Mouse (Mus musculus) CH12.LX (cell line): ENCODE measurements at regions not wholly inside any gene's neighbourhood (a gene's known extent, or its start where the extent isn't known, plus 50 kb on each side); places are given as distances from the start of the nearest gene placed in this dataset.

Source experiments
- CTCF ChIP-seq, 2 experiments: IDR thresholded peaks in 1 of 2; conservative IDR thresholded peaks in 1 of 2; 2 replicates each; pipeline ENCODE4 v1.5.1; 2011 to 2012; ENCODE audit warnings: low read depth in 2 of 2, low read length in 2 of 2, improper control_type of control experiment in 1 of 2, inconsistent platforms in 1 of 2, mild to moderate bottlenecking in 1 of 2, moderate library complexity in 1 of 2
- E2F4 ChIP-seq: IDR thresholded peaks from 2 replicates; pipeline ENCODE4 v1.6.1; 2011; ENCODE audit warnings: low read depth, low read length, improper control_type of control experiment; ENCODE audit not compliant: insufficient replicate concordance
- EP300 ChIP-seq: IDR thresholded peaks from 2 replicates; pipeline ENCODE4 v1.6.1; 2011; ENCODE audit warnings: low read length, improper control_type of control experiment
- MAX ChIP-seq: IDR thresholded peaks from 2 replicates; pipeline ENCODE4 v1.6.1; 2011; ENCODE audit warnings: low read length, improper control_type of control experiment
- MEF2A ChIP-seq: IDR thresholded peaks from 2 replicates; pipeline ENCODE4 v1.6.1; 2014; ENCODE audit warnings: low read depth, mild to moderate bottlenecking, inconsistent platforms, low read length, improper control_type of control experiment, borderline replicate concordance
- POLR2A ChIP-seq: IDR thresholded peaks from 2 replicates; pipeline ENCODE4 v1.6.1; 2011; ENCODE audit warnings: low read depth, mild to moderate bottlenecking, improper control_type of control experiment, low read length
- TCF12 ChIP-seq: IDR thresholded peaks from 2 replicates; pipeline ENCODE4 v1.6.1; 2014; ENCODE audit warnings: low read depth, mild to moderate bottlenecking, inconsistent platforms, low read length, improper control_type of control experiment
- UBTF ChIP-seq: IDR thresholded peaks from 2 replicates; pipeline ENCODE4 v1.6.1; 2012; ENCODE audit warnings: low read depth, mild to moderate bottlenecking, inconsistent platforms, low read length, improper control_type of control experiment, moderate library complexity
- USF1 ChIP-seq: IDR thresholded peaks from 2 replicates; pipeline ENCODE4 v1.6.1; 2014; ENCODE audit warnings: low read depth, mild to moderate bottlenecking, inconsistent platforms, low read length, improper control_type of control experiment
- USF2 ChIP-seq: conservative IDR thresholded peaks from 2 replicates; pipeline ENCODE4 v1.6.1; 2011; ENCODE audit warnings: low read depth, low read length, improper control_type of control experiment
- ZKSCAN1 ChIP-seq: IDR thresholded peaks from 2 replicates; pipeline ENCODE4 v1.6.1; 2012; ENCODE audit warnings: low read depth, inconsistent platforms, low read length, improper control_type of control experiment, borderline replicate concordance

DNA sequence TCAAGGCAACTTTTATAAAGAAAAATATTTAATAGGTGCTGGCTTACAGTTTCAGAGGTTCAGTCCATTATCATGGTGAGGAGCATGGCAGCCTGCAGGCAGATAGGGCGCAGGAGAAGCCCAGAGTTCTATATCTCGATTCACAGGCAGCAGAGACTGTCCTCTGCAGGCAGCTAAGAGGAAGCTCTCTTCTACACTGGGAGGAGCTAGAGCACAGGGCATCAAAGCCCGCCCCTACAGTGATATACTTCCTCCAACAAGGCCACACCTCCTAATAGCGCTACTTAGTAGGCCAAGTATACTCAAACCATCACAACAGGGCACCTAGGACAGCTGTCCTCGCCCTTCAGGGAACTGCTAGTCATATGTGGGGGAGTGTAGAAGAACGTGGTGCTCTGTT, 108.5 kb upstream of the Rbm19 start:
- TF ChIP-seq POLR2A (no peak), TCF12 (no peak), ZKSCAN1 (no peak), CTCF (conservative IDR thresholded peaks at IDR 0.05 in 1 of 2, IDR thresholded peaks at IDR 0.05 in 1 of 2; ENCODE audit: low read depth in 2 of 2, low read length in 2 of 2) (no peak), EP300 (no peak), USF2 (no peak), E2F4 (no peak), MAX (no peak), UBTF (no peak), USF1 (no peak), MEF2A (no peak)
